Mouse (Mus musculus) granulocyte monocyte progenitor cell, adult 5-6 weeks (primary cell): Measurements from ENCODE around the gene Zcrb1. TPM values are rescaled to one million over a fixed set of nuclear protein-coding genes. Genes with fewer than 3 reads are reported as not detected.
"Not testable (repeated sequence)": the region's sequence is repeated elsewhere in the genome, so short reads cannot be mapped to it uniquely, and the experiment has no call there.

Source experiments
- ATAC-seq: replicated peaks from 2 replicates; pipeline ENCODE4 v1.8.0; 2016; ENCODE audit warnings: mild to moderate bottlenecking, moderate TSS enrichment, inconsistent platforms; ENCODE audit not compliant: poor library complexity, severe bottlenecking
- total RNA-seq, 2 experiments: library from RNA; stranded (forward) in 1 of 2; stranded (reverse) in 1 of 2; fragments of 200-712, 200-1000 nt in 1 of 2; fragments of >200 nt in 1 of 2; fragmentation: Nextera tagmentation in 1 of 2; gene quantifications; 2 replicates each; pipeline ENCODE4 v1.2.3; 2014 to 2017

Zcrb1 gene
- total RNA-seq, 2 experiments from 2014 or later, result 56.0 to 107 TPM

GRCm38 (mm10) chr15:93372525-93373119, 25.5 kb downstream of the Zcrb1 start:
- ATAC-seq, result not testable (repeated sequence)

- ATAC-seq, result no peak
These were observed 26.3 kb downstream of the Zcrb1 start for GRCm38 (mm10) chr15:93371838-93372237.

- ATAC-seq, result no peak
These were observed 29.6 kb downstream of the Zcrb1 start for GRCm38 (mm10) chr15:93368558-93368957.

GRCm38 (mm10) chr15:93365561-93365960, 32.6 kb downstream of the Zcrb1 start:
- ATAC-seq, result no peak

- peak; percentile 58 for ATAC-seq
These were observed 39.6 kb downstream of the Zcrb1 start for GRCm38 (mm10) chr15:93358346-93359095.

- peak; percentile 74 for ATAC-seq
These were observed 57.3 kb downstream of the Zcrb1 start for GRCm38 (mm10) chr15:93340630-93341379.

GRCm38 (mm10) chr15:93336925-93337761, 61.0 kb downstream of the Zcrb1 start, which contains the start of gene Yaf2:
Gene Yaf2 (minus strand): TSS chr15:93336935.
- ATAC-seq, result peak; percentile 54

GRCm38 (mm10) chr15:93336658-93336924, 61.5 kb downstream of the Zcrb1 start:
- ATAC-seq, result no peak

Other genes starting within 250 kb of the Zcrb1 start
- gene Gxylt1, start 123.2 kb downstream of the Zcrb1 start, total RNA-seq (2014; fragmentation: Nextera tagmentation), result 19.9 and 23.6 TPM in 2 replicates
- 33.4 and 33.6 TPM in 2 replicates for gene Gxylt1, start 123.2 kb downstream of the Zcrb1 start, total RNA-seq (2017)
- gene Yaf2, start 61.4 kb downstream of the Zcrb1 start, total RNA-seq (2014; fragmentation: Nextera tagmentation), result 26.3 and 38.2 TPM in 2 replicates
- gene Yaf2, start 61.4 kb downstream of the Zcrb1 start, total RNA-seq (2017), result 26.6 and 31.5 TPM in 2 replicates
- gene Pphln1, start within 50 bp of the Zcrb1 start, total RNA-seq (2014; fragmentation: Nextera tagmentation), result 64.9 and 67.8 TPM in 2 replicates
- gene Pphln1, start within 50 bp of the Zcrb1 start, total RNA-seq (2017), result 49.6 and 54.8 TPM in 2 replicates
- gene Prickle1, start 197.6 kb upstream of the Zcrb1 start, total RNA-seq (2014; fragmentation: Nextera tagmentation), result 1.8 and 1.9 TPM in 2 replicates
- gene Prickle1, start 197.6 kb upstream of the Zcrb1 start, total RNA-seq (2017), result 1.9 and 2.1 TPM in 2 replicates